Comparison of ENCODE assay signal across 9 mouse cellular contexts in genomic region chr11:8302347-8303188, GRCm38 (mm10).
DNase-seq lines count a peak whose midpoint lies in the region; ATAC-seq lines count a peak whose summit lies in the region.
"Had no signal": no experiment of that assay in that cellular context is flagged by ENCODE, and none has a peak within 500 bp of the region (broad histone marks: within the 10 kb centered on the region; RNA-seq: fewer than 3 reads in every experiment).

No protein-coding gene starts in this region.

- 46% methylated on average over 14 of the region's 14 CpGs for WGBS in heart, embryonic 10.5 days
- WGBS in forebrain, embryonic 10.5 days = 57% methylated on average over 14 of the region's 14 CpGs
- WGBS in midbrain, embryonic 15.5 days = 57% methylated on average over 14 of the region's 14 CpGs

- ATAC-seq in midbrain, embryonic 15.5 days (replicated peaks) = peak; percentile 91

- H3K9me3 ChIP-seq in heart, embryonic 10.5 days = no peaks in the 10 kb centered on the region
- H3K9me3 ChIP-seq in forebrain, embryonic 10.5 days = no peaks in the 10 kb centered on the region
- no peaks in the 10 kb centered on the region for H3K9me3 ChIP-seq in midbrain, embryonic 15.5 days
- H3K9me3 ChIP-seq: G1E had no signal

- no peaks in the 10 kb centered on the region for H3K4me1 ChIP-seq in heart, embryonic 10.5 days
- H3K4me1 ChIP-seq in forebrain, embryonic 10.5 days = peaks cover 5% of the 10 kb centered on the region; the same call in 1 of the 2 replicates
- no peaks in the 10 kb centered on the region for H3K4me1 ChIP-seq in midbrain, embryonic 15.5 days

- no peak overlapping the region for H3K4me3 ChIP-seq in heart, embryonic 10.5 days
- no peak overlapping the region for H3K4me3 ChIP-seq in forebrain, embryonic 10.5 days
- H3K4me3 ChIP-seq in midbrain, embryonic 15.5 days = no peak overlapping the region

- intact Hi-C loops in left cerebral cortex, postnatal 10 days (cut with DNase I) = loop anchor here (2.0 kb wide), 1 partner anchor 1092 kb away; no protein-coding TSS in a partner anchor

- H3K27ac ChIP-seq in heart, embryonic 10.5 days = no peak overlapping the region
- H3K27ac ChIP-seq in forebrain, embryonic 10.5 days = no peak overlapping the region
- H3K27ac ChIP-seq in midbrain, embryonic 15.5 days = no peak overlapping the region

- no peaks in the 10 kb centered on the region for H3K36me3 ChIP-seq in heart, embryonic 10.5 days
- H3K36me3 ChIP-seq in forebrain, embryonic 10.5 days (replicated peaks) = no peaks in the 10 kb centered on the region
- no peaks in the 10 kb centered on the region for H3K36me3 ChIP-seq in midbrain, embryonic 15.5 days (replicated peaks)
- H3K36me3 ChIP-seq: G1E had no signal

- peak; percentile 21 to 69 for DNase-seq in heart, adult 18-20 months
- DNase-seq in heart, embryonic 10.5 days (ENCODE audit: low spot score) = no peak
- DNase-seq in adrenal gland, postnatal 36 days = peak; percentile 36 to 51
- DNase-seq in forebrain, embryonic 10.5 days (ENCODE audit: extremely low spot score, low spot score) = peak; percentile 28
- peak; percentile 3 for DNase-seq in induced T-regulatory cell, adult 2 months (ENCODE audit: low read depth)
- DNase-seq in left cerebral cortex, postnatal 10 days (ENCODE audit: extremely low spot score in 1 of 2, low spot score in 2 of 2) = peak; percentile 43 to 54
- DNase-seq in spleen, postnatal 14 days (ENCODE audit: low spot score in 2 of 2) = no peak

- no peaks in the 10 kb centered on the region for H3K27me3 ChIP-seq in heart, embryonic 10.5 days (ENCODE audit: insufficient read depth, poor library complexity, severe bottlenecking)
- no peaks in the 10 kb centered on the region for H3K27me3 ChIP-seq in forebrain, embryonic 10.5 days (ENCODE audit: poor library complexity, severe bottlenecking)
- no peaks in the 10 kb centered on the region for H3K27me3 ChIP-seq in midbrain, embryonic 15.5 days (replicated peaks)

- H3K4me2 ChIP-seq in midbrain, embryonic 15.5 days = no peak overlapping the region

- no peak overlapping the region for H3K9ac ChIP-seq in midbrain, embryonic 15.5 days

Comparison
In these comparisons a context has a peak if more than half of its experiments do, and no peak if none do; other contexts are left out.
1. DNase-seq: peak in heart, adult 18-20 months (2 of 2), adrenal gland, postnatal 36 days (2 of 2), forebrain, embryonic 10.5 days (single experiment), induced T-regulatory cell, adult 2 months (single experiment) and left cerebral cortex, postnatal 10 days (2 of 2); none in heart, embryonic 10.5 days (single experiment) and spleen, postnatal 14 days (0 of 2).